In genomic region chr7:118115877-118116568, GRCm38 (mm10) we compare ENCODE assay signal across 8 mouse cellular contexts. TPM values are rescaled to one million over a fixed set of nuclear protein-coding genes. Genes with fewer than 3 reads are reported as not detected.
DNase-seq lines count a peak whose midpoint lies in the region; ATAC-seq and TF ChIP-seq lines count a peak whose summit lies in the region.

Gene Rps15a, minus strand, starts transcription at chr7:118116188.

- peak within 1 kb of the TSS; percentile 79 for H3K4me3 ChIP-seq in bone marrow, adult 2 months (replicated peaks; ENCODE audit: control insufficient read depth, low read depth, low read length)
- H3K4me3 ChIP-seq in embryonic facial prominence, embryonic 15.5 days (replicated peaks): peak within 1 kb of the TSS; percentile 96
- H3K4me3 ChIP-seq in limb, embryonic 14.5 days (replicated peaks; ENCODE audit: low read length): peak within 1 kb of the TSS; percentile 88
- peak within 1 kb of the TSS; percentile 91 for H3K4me3 ChIP-seq in midbrain, postnatal 0 days (ENCODE audit: low read depth, low read length)

- under 1% methylated on average over 40 of the region's 40 CpGs for WGBS in bone marrow, adult 2 months
- WGBS in embryonic facial prominence, embryonic 15.5 days: under 1% methylated on average over 40 of the region's 40 CpGs
- under 1% methylated on average over 39 of the region's 40 CpGs for WGBS in limb, embryonic 14.5 days
- WGBS in midbrain, postnatal 0 days: under 1% methylated on average over 40 of the region's 40 CpGs

- no peak for TF ChIP-seq CTCF in bone marrow, adult 2 months (IDR thresholded peaks at IDR 0.05; ENCODE audit: control insufficient read depth, insufficient read depth, low read length)
- TF ChIP-seq CTCF in midbrain, postnatal 0 days (IDR thresholded peaks at IDR 0.05): peak; percentile 29; the same call in 1 of the 2 replicates

- peaks cover 8% of the 10 kb centered on the region for H3K4me1 ChIP-seq in bone marrow, adult 2 months (ENCODE audit: control insufficient read depth, insufficient read depth, low read length)
- peaks cover 34% of the 10 kb centered on the region for H3K4me1 ChIP-seq in embryonic facial prominence, embryonic 15.5 days
- H3K4me1 ChIP-seq in limb, embryonic 14.5 days (ENCODE audit: control insufficient read depth, insufficient read depth, low read length): peaks cover 37% of the 10 kb centered on the region
- peaks cover 11% of the 10 kb centered on the region; the same call in 1 of the 2 replicates for H3K4me1 ChIP-seq in midbrain, postnatal 0 days (ENCODE audit: insufficient read depth, low read length)

- H3K27ac ChIP-seq in bone marrow, adult 2 months (ENCODE audit: control insufficient read depth, insufficient read depth, low read depth, low read length, poor library complexity): peak within 1 kb of the TSS; percentile 61
- peak within 1 kb of the TSS; percentile 94 for H3K27ac ChIP-seq in embryonic facial prominence, embryonic 15.5 days (replicated peaks)
- peak within 1 kb of the TSS; percentile 91 for H3K27ac ChIP-seq in limb, embryonic 14.5 days (replicated peaks; ENCODE audit: low read depth, low read length)
- H3K27ac ChIP-seq in midbrain, postnatal 0 days (ENCODE audit: low read depth, low read length): peak within 1 kb of the TSS; percentile 88

- H3K9ac ChIP-seq in embryonic facial prominence, embryonic 15.5 days: peak within 1 kb of the TSS; percentile 96
- H3K9ac ChIP-seq in limb, embryonic 14.5 days (ENCODE audit: low read depth, low read length, severe bottlenecking): peak within 1 kb of the TSS; percentile 99
- peak within 1 kb of the TSS; percentile 89 for H3K9ac ChIP-seq in midbrain, postnatal 0 days (replicated peaks; ENCODE audit: low read length, poor library complexity, severe bottlenecking)

- no peaks in the 10 kb centered on the region for H3K27me3 ChIP-seq in embryonic facial prominence, embryonic 15.5 days
- no peaks in the 10 kb centered on the region for H3K27me3 ChIP-seq in limb, embryonic 14.5 days (ENCODE audit: control insufficient read depth, insufficient read depth, low read length)
- H3K27me3 ChIP-seq in midbrain, postnatal 0 days (ENCODE audit: insufficient read depth, low read length): no peaks in the 10 kb centered on the region

- TF ChIP-seq POLR2A in bone marrow, adult 2 months (IDR thresholded peaks at IDR 0.05; ENCODE audit: borderline replicate concordance, control insufficient read depth, low read depth, low read length): peak; percentile 41; the same call in 1 of the 2 replicates
- TF ChIP-seq POLR2A in limb, embryonic 14.5 days (IDR thresholded peaks at IDR 0.05; ENCODE audit: borderline replicate concordance, extremely low read depth, insufficient read depth, insufficient read length): peak; percentile 96; the same call in 1 of the 2 replicates

- peak within 1 kb of the TSS; percentile 70 for H3K4me2 ChIP-seq in embryonic facial prominence, embryonic 15.5 days (replicated peaks)
- H3K4me2 ChIP-seq in limb, embryonic 14.5 days (replicated peaks; ENCODE audit: low read depth, low read length, severe bottlenecking): peak within 1 kb of the TSS; percentile 72
- H3K4me2 ChIP-seq in midbrain, postnatal 0 days (ENCODE audit: low read depth, low read length, poor library complexity, severe bottlenecking): peak within 1 kb of the TSS; percentile 71

- DNase-seq in 416B (ENCODE audit: low read depth): peak; percentile 97
- peak; percentile 95 for DNase-seq in heart, adult 8-10 months (ENCODE audit: low spot score)
- DNase-seq in kidney, adult 9 months: peak; percentile 96
- peak; percentile 99 for DNase-seq in limb, embryonic 14.5 days (ENCODE audit: low spot score)
- peak; percentile 99 for DNase-seq in midbrain, postnatal 0 days (ENCODE audit: low spot score)
- peak; percentile 89 to 92 for DNase-seq in spleen, postnatal 14 days (ENCODE audit: low spot score in 2 of 2)

- ATAC-seq in embryonic facial prominence, embryonic 15.5 days (ENCODE audit: insufficient number of reproducible peaks, low FRiP score, low TSS enrichment, low read depth): peak; percentile 80
- peak; percentile 89 for ATAC-seq in limb, embryonic 14.5 days (ENCODE audit: low FRiP score, low read depth)
- ATAC-seq in midbrain, postnatal 0 days (ENCODE audit: low FRiP score): peak; percentile 89

- no peaks in the 10 kb centered on the region for H3K9me3 ChIP-seq in embryonic facial prominence, embryonic 15.5 days (replicated peaks)
- H3K9me3 ChIP-seq in limb, embryonic 14.5 days (ENCODE audit: control insufficient read depth, low read length): no peaks in the 10 kb centered on the region
- no peaks in the 10 kb centered on the region for H3K9me3 ChIP-seq in midbrain, postnatal 0 days (ENCODE audit: low read length)

- H3K36me3 ChIP-seq in embryonic facial prominence, embryonic 15.5 days: peaks cover 59% of the 10 kb centered on the region
- peaks cover 70% of the 10 kb centered on the region for H3K36me3 ChIP-seq in limb, embryonic 14.5 days (ENCODE audit: control insufficient read depth, insufficient read depth, low read length)
- H3K36me3 ChIP-seq in midbrain, postnatal 0 days (ENCODE audit: insufficient read depth, low read length): peaks cover 25% of the 10 kb centered on the region

RNA-seq across cellular contexts. Expression of gene Rps15a, which starts in this region (rescaled TPM):
- polyA plus RNA-seq in bone marrow, adult 2 months (2011; ENCODE audit: insufficient read depth, insufficient read length, low replicate concordance, missing spikeins): 986 and 1,535 TPM in 2 replicates
- polyA plus RNA-seq in embryonic facial prominence, embryonic 15.5 days (2015; fragmentation: Nextera tagmentation; extraction: Ambion mirVana): 775 and 795 TPM in 2 replicates
- total RNA-seq in heart, adult 8-10 months (2022): 100 to 1,000 TPM; 436 to 548 (median 491) TPM
- 2,332 and 6,071 TPM in 2 replicates for polyA plus RNA-seq in limb, embryonic 14.5 days (2012; rRNA removed)
- polyA plus RNA-seq in limb, embryonic 14.5 days (2014; fragmentation: Nextera tagmentation; extraction: Ambion mirVana): 948 and 1,027 TPM in 2 replicates
- total RNA-seq in midbrain, postnatal 0 days (2014; rRNA removed): 196 and 242 TPM in 2 replicates
- polyA plus RNA-seq in midbrain, postnatal 0 days (2015; fragmentation: Nextera tagmentation; extraction: Ambion mirVana): 322 and 337 TPM in 2 replicates

Comparison
In these comparisons a context has a peak if more than half of its experiments do, and no peak if none do; other contexts are left out.
1. Peak in every context shown above with its lines: DNase-seq, ATAC-seq, H3K4me3 ChIP-seq and H3K27ac ChIP-seq.